Mouse (Mus musculus) thymus, postnatal 10 days (tissue): ENCODE measurements around the gene Krtap31-2.

Experiments used
- DNase-seq, 2 experiments: peaks; one replicate each; pipeline ENCODE4 v3.0.0; 2021; ENCODE audit warnings: low spot score in 2 of 2

Krtap31-2 gene

GRCm38 (mm10) chr11:99935991-99936390 lies at the start of gene Krtap31-2:
Gene Krtap31-2 (plus strand): TSS chr11:99936291.
- DNase-seq, result no peak

GRCm38 (mm10) chr11:99907620-99908019 lies 28.5 kb upstream of the Krtap31-2 start, which contains the start of gene Krtap31-1:
Gene Krtap31-1 (plus strand): TSS chr11:99907920.
- no peak for DNase-seq

GRCm38 (mm10) chr11:99914451-99914850 lies 21.6 kb upstream of the Krtap31-2 start, which contains the start of gene Gm11565:
Gene Gm11565 (plus strand): TSS chr11:99914751.
- no peak for DNase-seq

GRCm38 (mm10) chr11:99937751-99938264 lies 1.7 kb downstream of the Krtap31-2 start:
- no peak for DNase-seq

GRCm38 (mm10) chr11:99948175-99948574 lies 12.1 kb downstream of the Krtap31-2 start, which contains the start of gene Krtap9-5:
Gene Krtap9-5 (plus strand): TSS chr11:99948475.
- no peak for DNase-seq

GRCm38 (mm10) chr11:99964213-99964612 lies 28.1 kb downstream of the Krtap31-2 start:
- no peak for DNase-seq

- DNase-seq, result no peak
Measured at GRCm38 (mm10) chr11:99965961-99966360, 29.9 kb downstream of the Krtap31-2 start.

- DNase-seq, result no peak
Measured at GRCm38 (mm10) chr11:99978953-99979352, 42.9 kb downstream of the Krtap31-2 start, which contains the start of gene Krtap29-1. Gene Krtap29-1 (minus strand): TSS chr11:99979053.

GRCm38 (mm10) chr11:99982731-99983130 lies 46.6 kb downstream of the Krtap31-2 start:
- DNase-seq, result no peak

GRCm38 (mm10) chr11:99983442-99983841 lies 47.4 kb downstream of the Krtap31-2 start:
- no peak for DNase-seq

GRCm38 (mm10) chr11:99985291-99986092 lies 49.4 kb downstream of the Krtap31-2 start:
- no peak for DNase-seq

- no peak for DNase-seq
Measured at GRCm38 (mm10) chr11:99986180-99986647, 50.1 kb downstream of the Krtap31-2 start, which contains the start of gene Krtap16-1. Gene Krtap16-1 (minus strand): TSS chr11:99986597.
